Mouse (Mus musculus) layer of hippocampus, adult 8-10 months (tissue): ENCODE measurements around the gene Sash3. TPM values are rescaled to one million over a fixed set of nuclear protein-coding genes. Genes with fewer than 3 reads are reported as not detected.

Experiments used
- DNase-seq, 2 experiments: peaks; one replicate each; pipeline ENCODE4 v3.0.0; 2022; ENCODE audit warnings: low spot score in 2 of 2
- total RNA-seq, 4 experiments: library from RNA; stranded (reverse); gene quantifications; 2 replicates each; pipeline ENCODE4 v1.2.4; 2022

Gene Sash3
- total RNA-seq, 4 experiments from 2014 or later = 1.4 to 4.4 (median 2.6) TPM

GRCm38 (mm10) chrX:48140286-48140877 lies 5.9 kb upstream of the Sash3 start:
- no peak for DNase-seq

GRCm38 (mm10) chrX:48141481-48141880 lies 4.8 kb upstream of the Sash3 start:
- DNase-seq = no peak

GRCm38 (mm10) chrX:48143415-48144335 lies 2.6 kb upstream of the Sash3 start:
- no peak for DNase-seq

- DNase-seq = no peak
Observed at GRCm38 (mm10) chrX:48147226-48147625, 990 bp downstream of the Sash3 start.

- DNase-seq = no peak
Observed at GRCm38 (mm10) chrX:48147741-48148186, 1.5 kb downstream of the Sash3 start.

- no peak for DNase-seq
Observed at GRCm38 (mm10) chrX:48152106-48152505, 5.9 kb downstream of the Sash3 start.

GRCm38 (mm10) chrX:48153414-48153813 lies 7.2 kb downstream of the Sash3 start:
- no peak for DNase-seq

- no peak for DNase-seq
Observed at GRCm38 (mm10) chrX:48153949-48154348, 7.7 kb downstream of the Sash3 start.

- DNase-seq = no peak
Observed at GRCm38 (mm10) chrX:48155489-48155888, 9.3 kb downstream of the Sash3 start.

GRCm38 (mm10) chrX:48157396-48157795 lies 11.2 kb downstream of the Sash3 start:
- no peak for DNase-seq

GRCm38 (mm10) chrX:48158229-48158919 lies 12.1 kb downstream of the Sash3 start:
- no peak for DNase-seq

- no peak for DNase-seq
Observed at GRCm38 (mm10) chrX:48169892-48170291, 23.7 kb downstream of the Sash3 start.

GRCm38 (mm10) chrX:48170368-48170767 lies 24.1 kb downstream of the Sash3 start:
- DNase-seq = no peak

GRCm38 (mm10) chrX:48181844-48182243 lies 35.6 kb downstream of the Sash3 start:
- no peak for DNase-seq

- DNase-seq = no peak
Observed at GRCm38 (mm10) chrX:48184703-48185102, 38.5 kb downstream of the Sash3 start.

GRCm38 (mm10) chrX:48191261-48191660 lies 45.0 kb downstream of the Sash3 start:
- no peak for DNase-seq

GRCm38 (mm10) chrX:48193235-48194152 lies 47.3 kb downstream of the Sash3 start:
- DNase-seq = no peak

GRCm38 (mm10) chrX:48197856-48198255 lies 51.6 kb downstream of the Sash3 start:
- no peak for DNase-seq

- peak in 1 of 2 experiments; percentile 21 for DNase-seq
Observed at GRCm38 (mm10) chrX:48199026-48199425, 52.8 kb downstream of the Sash3 start.

GRCm38 (mm10) chrX:48200699-48201098 lies 54.5 kb downstream of the Sash3 start:
- DNase-seq = no peak

GRCm38 (mm10) chrX:48201973-48202372 lies 55.7 kb downstream of the Sash3 start:
- no peak for DNase-seq
